Mouse (Mus musculus): ENCODE measurements around the gene Anp32e. TPM values are rescaled to one million over a fixed set of nuclear protein-coding genes. Genes with fewer than 3 reads are reported as not detected.

Gene Anp32e
- polyA plus RNA-seq (2014; fragmentation: Illumina TruSeq; extraction: RNeasy Lipid Tissue Mini Kit (QIAGEN cat#74804); ENCODE audit: insufficient read depth, low read depth, low replicate concordance): 47.6 TPM

GRCm38 (mm10) chr3:95928658-95929503 is at the start of gene Anp32e:
Gene Anp32e, plus strand, starts transcription at chr3:95929246.

DNA sequence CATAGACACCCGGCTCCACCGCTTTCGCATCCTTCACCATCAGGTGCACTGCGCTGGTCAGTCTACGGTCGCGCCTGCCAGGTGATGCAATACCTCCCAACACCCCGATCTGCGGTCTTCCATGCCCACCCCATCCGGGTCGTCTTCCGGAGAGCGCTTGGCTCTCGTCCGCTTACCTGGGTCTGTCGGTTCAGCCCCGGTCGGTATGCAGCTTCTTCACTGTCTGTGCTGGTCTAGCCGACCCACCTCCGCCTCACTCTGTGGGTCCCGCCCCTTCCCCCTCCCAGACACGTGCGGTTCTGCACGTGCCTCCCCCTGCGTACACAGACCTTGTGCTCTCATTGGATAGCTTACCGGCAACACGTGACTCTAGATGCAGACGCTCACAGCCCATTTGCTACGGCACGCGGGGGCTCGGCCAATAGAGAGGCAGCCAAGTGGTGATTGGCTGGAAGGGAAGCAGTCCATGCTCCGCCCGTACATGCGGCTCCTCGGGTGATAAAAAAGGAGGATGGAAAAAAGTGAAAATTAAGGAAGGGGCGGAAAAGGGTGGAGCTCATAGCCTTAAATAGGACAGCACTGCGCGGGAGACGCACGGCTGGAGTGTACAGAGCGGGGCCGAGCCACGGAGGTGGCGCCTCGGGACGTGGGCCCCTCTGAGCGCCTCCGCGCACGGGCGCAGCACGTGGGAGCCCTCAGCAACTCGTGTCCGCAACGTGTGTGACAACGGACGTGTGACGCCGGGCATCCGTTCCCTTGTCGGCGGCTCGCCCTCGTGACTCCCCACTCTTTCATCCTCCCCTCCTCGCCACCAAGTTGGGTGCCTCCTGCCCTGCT is 46.8 kb upstream of the Anp32e start, which contains the start of gene Ciart:
Gene Ciart (minus strand): TSS at position 273 of the 837 bp plus-strand sequence.

GRCm38 (mm10) chr3:95891211-95892065 is 37.6 kb upstream of the Anp32e start, which contains the start of gene BC028528:
Gene BC028528, minus strand, starts transcription at chr3:95892005.

DNA sequence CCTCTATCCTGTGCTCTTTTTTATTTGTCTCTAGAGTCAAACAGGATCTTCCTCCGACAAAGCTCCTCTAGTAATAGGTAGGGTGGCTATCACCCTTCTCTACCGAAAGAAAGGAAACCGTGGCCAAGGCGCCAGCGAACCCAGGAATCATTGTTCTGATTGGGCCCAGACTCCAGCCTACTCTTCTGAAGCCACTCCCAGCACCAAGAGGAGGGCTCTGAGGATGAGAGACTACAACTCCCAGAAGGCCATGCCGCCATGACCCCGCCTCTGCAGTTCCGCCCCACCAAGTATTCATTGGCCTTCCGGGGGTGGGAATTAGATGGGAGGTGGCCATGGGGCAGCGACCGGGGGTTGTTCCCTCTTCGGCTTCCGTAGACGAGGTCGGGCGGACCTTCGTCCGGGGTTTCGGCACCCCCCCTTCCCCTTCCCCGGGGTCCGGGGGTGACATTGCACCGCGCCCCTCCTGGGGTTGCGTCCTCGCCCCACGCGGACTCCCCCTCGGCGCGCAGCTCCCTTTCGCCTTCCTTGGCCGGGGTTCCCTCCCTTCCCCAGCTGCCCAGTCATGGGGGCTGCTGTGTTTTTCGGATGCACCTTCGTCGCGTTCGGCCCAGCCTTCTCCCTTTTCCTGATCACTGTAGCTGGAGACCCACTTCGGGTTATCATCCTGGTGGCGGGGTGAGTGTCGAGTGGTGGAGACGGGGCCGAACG is 35.3 kb upstream of the Anp32e start, which contains the start of gene Aph1a:
Gene Aph1a (plus strand): TSS at position 364 of the 711 bp plus-strand sequence.

GRCm38 (mm10) chr3:95904568-95904967 is 24.5 kb upstream of the Anp32e start, which contains the start of gene Car14:
Gene Car14, minus strand, starts transcription at chr3:95904691.

GRCm38 (mm10) chr3:95995802-95996428 is 66.9 kb downstream of the Anp32e start, which contains the start of gene Plekho1:
Gene Plekho1, minus strand, starts transcription at chr3:95996001.

Other genes starting within 250 kb of the Anp32e start
- gene Adamtsl4, start 241.3 kb upstream of the Anp32e start, polyA plus RNA-seq (2014; fragmentation: Illumina TruSeq; extraction: RNeasy Lipid Tissue Mini Kit (QIAGEN cat#74804); ENCODE audit: insufficient read depth, low read depth, low replicate concordance): 23.2 TPM
- gene Ecm1, start 189.7 kb upstream of the Anp32e start, polyA plus RNA-seq (2014; fragmentation: Illumina TruSeq; extraction: RNeasy Lipid Tissue Mini Kit (QIAGEN cat#74804); ENCODE audit: insufficient read depth, low read depth, low replicate concordance): 101 TPM
- 17.0 TPM for gene Tars2, start 169.0 kb upstream of the Anp32e start, polyA plus RNA-seq (2014; fragmentation: Illumina TruSeq; extraction: RNeasy Lipid Tissue Mini Kit (QIAGEN cat#74804); ENCODE audit: insufficient read depth, low read depth, low replicate concordance)
- 5.7 TPM for gene Rprd2, start 110.4 kb upstream of the Anp32e start, polyA plus RNA-seq (2014; fragmentation: Illumina TruSeq; extraction: RNeasy Lipid Tissue Mini Kit (QIAGEN cat#74804); ENCODE audit: insufficient read depth, low read depth, low replicate concordance)
- gene Prpf3, start 73.4 kb upstream of the Anp32e start, polyA plus RNA-seq (2014; fragmentation: Illumina TruSeq; extraction: RNeasy Lipid Tissue Mini Kit (QIAGEN cat#74804); ENCODE audit: insufficient read depth, low read depth, low replicate concordance): 21.4 TPM
- 239 TPM for gene Mrps21, start 57.7 kb upstream of the Anp32e start, polyA plus RNA-seq (2014; fragmentation: Illumina TruSeq; extraction: RNeasy Lipid Tissue Mini Kit (QIAGEN cat#74804); ENCODE audit: insufficient read depth, low read depth, low replicate concordance)
- 5.9 TPM for gene Ciart, start 47.0 kb upstream of the Anp32e start, polyA plus RNA-seq (2014; fragmentation: Illumina TruSeq; extraction: RNeasy Lipid Tissue Mini Kit (QIAGEN cat#74804); ENCODE audit: insufficient read depth, low read depth, low replicate concordance)
- gene BC028528, start 37.2 kb upstream of the Anp32e start, polyA plus RNA-seq (2014; fragmentation: Illumina TruSeq; extraction: RNeasy Lipid Tissue Mini Kit (QIAGEN cat#74804); ENCODE audit: insufficient read depth, low read depth, low replicate concordance): 313 TPM
- 86.4 TPM for gene Aph1a, start 35.3 kb upstream of the Anp32e start, polyA plus RNA-seq (2014; fragmentation: Illumina TruSeq; extraction: RNeasy Lipid Tissue Mini Kit (QIAGEN cat#74804); ENCODE audit: insufficient read depth, low read depth, low replicate concordance)
- gene Car14, start 24.6 kb upstream of the Anp32e start, polyA plus RNA-seq (2014; fragmentation: Illumina TruSeq; extraction: RNeasy Lipid Tissue Mini Kit (QIAGEN cat#74804); ENCODE audit: insufficient read depth, low read depth, low replicate concordance): 16.3 TPM
- gene Plekho1, start 66.8 kb downstream of the Anp32e start, polyA plus RNA-seq (2014; fragmentation: Illumina TruSeq; extraction: RNeasy Lipid Tissue Mini Kit (QIAGEN cat#74804); ENCODE audit: insufficient read depth, low read depth, low replicate concordance): 84.1 TPM
- gene Vps45, start 129.2 kb downstream of the Anp32e start, polyA plus RNA-seq (2014; fragmentation: Illumina TruSeq; extraction: RNeasy Lipid Tissue Mini Kit (QIAGEN cat#74804); ENCODE audit: insufficient read depth, low read depth, low replicate concordance): 19.7 TPM
- gene Otud7b, start 175.3 kb downstream of the Anp32e start, polyA plus RNA-seq (2014; fragmentation: Illumina TruSeq; extraction: RNeasy Lipid Tissue Mini Kit (QIAGEN cat#74804); ENCODE audit: insufficient read depth, low read depth, low replicate concordance): 14.2 TPM
- 5.5 TPM for gene Mtmr11, start 232.8 kb downstream of the Anp32e start, polyA plus RNA-seq (2014; fragmentation: Illumina TruSeq; extraction: RNeasy Lipid Tissue Mini Kit (QIAGEN cat#74804); ENCODE audit: insufficient read depth, low read depth, low replicate concordance)
- gene Sf3b4, start 243.1 kb downstream of the Anp32e start, polyA plus RNA-seq (2014; fragmentation: Illumina TruSeq; extraction: RNeasy Lipid Tissue Mini Kit (QIAGEN cat#74804); ENCODE audit: insufficient read depth, low read depth, low replicate concordance): 24.0 TPM

Data from lung, adult 10 weeks (tissue).